Mouse (Mus musculus) gastrocnemius, postnatal 10 days (tissue): Measurements from ENCODE around the gene Elmo3. TPM values are rescaled to one million over a fixed set of nuclear protein-coding genes. Genes with fewer than 3 reads are reported as not detected.

Experiments
- DNase-seq: peaks from one replicate; pipeline ENCODE4 v3.0.0; 2021; ENCODE audit warnings: mixed read lengths
- total RNA-seq, 2 experiments: library from RNA; stranded (reverse); gene quantifications; 2 replicates each; pipeline ENCODE4 v1.2.3; 2021

Gene Elmo3
- total RNA-seq, 2 experiments from 2014 or later = 0.77 to 0.80 TPM

DNA sequence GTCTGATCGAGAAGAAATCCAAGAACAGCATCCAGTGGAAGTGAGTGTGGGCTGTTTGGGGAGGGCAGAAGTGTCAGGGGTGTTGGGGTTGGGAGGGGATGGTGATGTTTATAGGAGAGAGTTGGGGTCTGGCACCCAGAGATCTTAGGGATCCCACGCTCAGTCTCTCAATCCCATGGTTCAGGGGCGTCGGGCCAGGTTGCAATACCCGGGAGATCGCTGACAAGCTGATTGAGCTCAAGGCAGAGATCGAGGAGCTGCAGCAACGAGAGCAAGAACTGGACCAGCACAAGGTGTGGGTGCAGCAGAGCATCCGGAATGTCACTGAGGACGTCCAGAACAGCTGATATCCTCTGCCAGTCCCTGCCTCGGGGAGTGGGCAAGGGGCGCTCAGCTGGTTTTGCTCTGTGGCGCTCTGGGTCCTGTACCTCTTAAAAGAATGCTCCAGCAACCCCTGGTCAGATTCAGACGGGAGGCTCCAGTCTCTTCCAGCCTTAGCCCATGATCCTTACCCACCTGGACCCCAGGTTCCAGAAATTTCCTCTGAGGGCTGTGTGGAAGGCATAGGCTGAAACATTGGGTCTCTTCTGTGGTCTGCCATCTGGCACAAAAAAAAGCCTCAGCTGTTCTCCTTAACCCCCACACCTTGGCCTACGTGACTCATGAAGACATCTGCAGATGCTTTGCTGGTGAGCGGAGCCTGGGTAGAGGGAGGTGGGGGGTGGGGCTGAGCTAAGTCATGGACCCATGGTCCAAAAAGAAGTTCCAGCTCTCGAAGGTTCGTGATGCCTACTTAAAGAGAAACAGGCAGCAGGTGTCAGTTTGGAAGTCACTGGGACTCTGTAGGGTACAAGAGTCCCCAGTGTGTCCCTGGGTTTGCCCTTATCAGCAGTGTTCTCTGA is 6.8 kb upstream of the Elmo3 start:
- no peak for DNase-seq

DNA sequence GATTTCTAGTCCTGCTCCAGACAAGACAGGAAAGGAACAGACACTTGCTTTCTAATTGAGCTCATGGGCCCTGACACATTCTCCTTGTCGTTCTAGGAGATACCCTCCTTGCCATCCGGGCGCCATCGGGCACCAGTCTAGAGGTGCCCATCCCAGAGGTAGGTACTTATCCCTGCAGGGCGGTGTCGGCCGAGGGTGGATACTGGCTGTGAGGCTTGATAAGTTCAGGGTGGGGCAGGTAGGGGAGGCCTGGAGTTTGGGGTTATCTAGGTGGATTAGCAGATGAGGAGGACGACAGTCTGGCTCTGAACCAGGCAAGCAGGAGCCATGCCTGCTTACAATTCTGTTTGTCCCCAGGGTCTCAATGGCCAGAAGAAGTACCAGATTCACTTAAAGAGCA is 5.4 kb upstream of the Elmo3 start:
- no peak for DNase-seq

DNA sequence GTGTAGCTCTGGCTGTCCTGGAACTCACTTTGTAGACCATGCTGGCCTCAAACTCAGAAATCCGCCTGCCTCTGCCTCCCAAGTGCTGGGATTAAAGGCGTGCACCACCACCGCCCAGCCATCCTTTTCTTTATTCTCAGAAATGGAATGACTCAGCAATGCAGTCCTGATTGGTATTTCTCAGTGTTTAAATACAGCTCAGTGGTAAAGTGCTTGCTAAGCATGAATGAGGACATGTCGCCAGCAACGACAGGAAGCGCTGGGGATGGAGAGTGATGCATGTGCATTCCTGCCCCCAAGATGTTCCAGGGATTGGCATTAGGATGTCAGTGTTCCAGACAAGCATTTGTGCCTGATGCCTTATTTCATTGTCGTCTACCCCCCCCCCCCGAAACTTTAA is 2.0 kb upstream of the Elmo3 start:
- DNase-seq = no peak

DNA sequence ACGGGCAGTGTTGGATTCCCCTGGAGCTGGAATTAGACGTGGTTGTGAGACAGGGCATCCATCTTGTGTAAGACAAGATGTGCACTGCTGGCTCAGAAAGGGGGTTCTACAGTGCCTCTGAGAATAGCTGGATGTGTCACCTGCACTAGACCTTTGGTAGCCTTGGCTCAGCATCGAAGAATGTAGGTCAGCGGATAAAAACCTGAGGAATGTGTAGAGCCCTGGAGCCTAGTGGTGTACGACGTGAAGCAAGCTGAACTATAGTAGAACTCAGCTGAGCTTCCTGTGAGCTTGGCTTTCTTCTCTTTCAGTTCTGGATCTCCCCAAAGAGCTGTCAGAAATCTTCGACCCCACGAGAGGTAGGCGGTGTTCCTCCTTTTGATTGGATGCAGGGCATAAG is 1.5 kb upstream of the Elmo3 start:
- DNase-seq = no peak

DNA sequence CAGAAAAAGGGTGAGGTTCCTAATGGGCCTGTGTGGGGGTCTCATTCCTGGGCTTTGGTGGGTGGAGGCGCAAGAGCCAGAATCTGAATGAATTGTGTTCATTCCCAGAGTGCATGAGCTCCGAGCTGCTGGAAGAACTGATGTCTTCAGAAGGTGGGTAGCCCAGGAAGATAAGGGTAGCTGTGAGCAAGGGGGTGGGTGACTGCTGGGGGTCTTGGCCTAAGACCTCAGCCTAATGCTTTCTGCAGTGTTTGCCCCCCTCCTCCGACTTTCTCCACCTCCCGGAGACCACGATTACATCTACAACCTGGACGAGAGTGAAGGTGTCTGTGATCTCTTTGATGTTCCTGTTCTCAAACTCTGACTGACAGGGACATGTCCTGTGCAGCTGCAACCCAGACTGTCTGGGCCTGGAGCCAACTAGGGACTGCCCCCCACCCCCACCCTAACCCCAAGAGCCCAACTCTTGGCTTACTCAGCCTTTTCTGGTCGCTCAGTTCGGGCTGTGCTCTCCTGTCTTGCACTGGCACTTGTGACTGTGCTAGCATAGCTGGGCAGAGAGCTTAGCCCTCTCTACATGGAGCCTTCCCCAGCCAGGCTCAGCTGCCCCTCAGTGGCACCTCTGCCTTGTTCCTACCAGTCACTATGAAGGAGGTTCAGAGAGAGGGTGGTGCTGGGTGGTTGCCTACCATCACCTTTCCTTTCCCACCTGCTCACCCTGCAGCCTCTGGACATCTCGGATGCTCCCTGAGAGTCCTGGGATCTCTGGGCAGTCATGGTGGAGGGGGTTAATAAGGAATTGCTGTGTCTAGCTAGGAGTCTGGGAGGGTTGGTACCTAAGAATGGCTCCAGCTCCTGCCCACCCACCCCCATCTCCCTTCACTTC is 833 bp upstream of the Elmo3 start:
- DNase-seq = no peak

DNA sequence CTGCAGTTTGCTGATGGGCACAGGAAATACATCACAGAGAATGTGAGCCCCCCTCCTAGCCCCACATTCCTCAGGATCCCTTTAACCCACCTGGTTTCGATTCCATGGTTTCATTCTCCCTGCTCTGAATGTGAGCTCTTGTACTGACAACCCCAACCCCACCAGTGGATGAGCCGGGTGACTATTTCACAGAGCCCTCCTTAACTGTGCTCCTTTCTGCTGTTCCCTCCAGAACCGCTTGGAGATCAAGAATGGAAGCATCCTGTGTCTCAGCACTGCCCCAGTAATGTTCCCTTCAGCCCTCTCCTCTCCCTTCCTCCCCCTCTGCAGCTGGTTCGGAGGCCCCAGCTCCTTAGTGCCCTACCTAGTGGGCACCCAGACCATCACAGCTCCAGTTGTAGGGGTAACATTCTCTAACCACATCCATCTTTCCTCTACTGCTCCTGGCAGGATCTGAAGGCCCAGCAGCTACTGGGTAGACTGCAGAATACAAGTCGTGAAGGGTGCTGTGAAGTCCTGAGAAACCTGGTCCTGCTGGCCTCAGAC is 818 bp downstream of the Elmo3 start:
- no peak for DNase-seq

DNA sequence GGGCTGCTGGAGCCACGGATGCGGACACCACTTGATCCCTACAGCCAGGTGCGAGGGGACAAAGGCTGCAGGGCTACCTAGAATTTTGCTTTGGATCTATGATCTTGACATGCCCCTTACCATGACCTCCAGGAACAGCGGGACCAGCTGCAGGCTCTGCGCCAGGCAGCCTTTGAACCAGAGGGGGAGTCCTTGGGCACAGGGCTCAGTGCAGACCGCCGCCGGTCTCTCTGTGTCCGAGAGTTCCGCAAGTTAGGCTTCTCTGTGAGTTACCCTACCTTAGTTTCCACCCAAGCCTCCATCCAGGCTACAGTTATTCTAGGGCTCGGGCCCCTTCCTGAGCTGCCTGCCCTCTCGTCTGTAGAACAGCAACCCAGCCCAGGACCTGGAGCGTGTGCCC is 2.3 kb downstream of the Elmo3 start:
- DNase-seq = no peak

DNA sequence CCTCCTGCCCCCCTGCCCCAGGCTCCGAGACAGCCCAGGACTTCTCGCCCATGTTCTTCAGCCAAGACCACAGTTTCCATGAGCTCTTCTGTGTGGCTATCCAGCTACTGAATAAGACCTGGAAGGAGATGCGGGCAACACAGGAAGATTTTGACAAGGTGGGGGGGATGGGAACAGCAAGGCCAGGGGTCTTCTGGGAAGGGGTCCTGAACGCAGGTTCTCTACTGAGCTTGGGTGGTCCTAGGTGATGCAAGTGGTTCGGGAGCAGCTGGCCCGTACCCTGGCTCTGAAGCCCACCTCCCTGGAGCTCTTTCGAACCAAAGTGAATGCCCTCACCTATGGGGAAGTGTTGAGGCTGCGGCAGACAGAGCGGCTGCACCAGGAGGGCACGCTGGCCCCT is 3.0 kb downstream of the Elmo3 start:
- no peak for DNase-seq

DNA sequence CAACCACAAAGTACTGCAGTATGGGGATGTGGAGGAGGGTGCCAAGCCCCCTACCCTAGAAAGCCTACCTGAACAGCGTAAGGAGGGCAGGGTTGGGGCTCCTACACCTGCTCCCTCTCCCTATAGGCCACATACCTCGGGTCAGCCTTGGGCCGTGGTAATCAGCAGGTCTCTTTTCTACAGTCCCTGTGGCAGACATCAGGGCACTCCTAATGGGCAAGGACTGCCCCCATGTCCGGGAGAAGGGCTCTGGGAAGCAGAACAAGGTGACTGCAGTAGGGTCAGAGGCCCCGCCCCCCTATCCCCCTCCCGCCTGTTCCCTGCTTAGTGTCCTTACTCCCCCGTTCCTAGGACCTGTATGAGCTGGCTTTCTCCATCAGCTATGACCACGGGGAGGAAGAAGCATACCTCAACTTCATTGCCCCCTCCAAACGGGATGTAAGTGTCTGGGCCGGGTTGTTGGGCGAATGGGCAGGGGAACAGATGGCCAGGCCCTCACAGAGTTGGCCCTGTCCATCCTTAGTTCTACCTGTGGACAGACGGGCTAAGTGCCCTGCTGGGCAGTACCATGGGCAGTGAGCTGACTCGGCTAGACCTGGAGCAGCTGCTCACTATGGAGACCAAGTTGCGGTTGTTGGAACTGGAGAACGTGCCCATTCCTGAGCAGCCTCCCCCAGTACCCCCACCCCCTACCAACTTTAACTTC is 3.9 kb downstream of the Elmo3 start:
- no peak for DNase-seq

DNA sequence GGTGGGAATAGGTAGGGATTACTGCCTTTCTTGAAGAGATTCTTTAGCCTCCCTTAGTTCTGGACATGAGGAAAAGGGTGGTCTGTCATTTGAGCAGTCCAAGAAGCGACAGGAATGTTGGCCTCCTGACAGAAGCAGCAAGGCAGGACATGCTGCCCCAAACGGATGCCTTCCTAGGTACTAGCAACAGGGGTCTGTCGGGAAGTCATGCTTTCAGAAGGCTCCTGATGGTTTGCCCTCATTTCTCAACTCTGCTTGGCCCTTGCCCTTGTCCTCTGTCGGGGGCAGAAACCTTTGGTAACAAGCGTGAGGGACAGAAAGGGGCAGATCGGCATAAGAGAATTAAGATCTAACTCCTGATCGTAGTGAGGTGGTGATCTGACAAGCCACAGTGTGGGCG is 4.7 kb downstream of the Elmo3 start:
- no peak for DNase-seq

DNA sequence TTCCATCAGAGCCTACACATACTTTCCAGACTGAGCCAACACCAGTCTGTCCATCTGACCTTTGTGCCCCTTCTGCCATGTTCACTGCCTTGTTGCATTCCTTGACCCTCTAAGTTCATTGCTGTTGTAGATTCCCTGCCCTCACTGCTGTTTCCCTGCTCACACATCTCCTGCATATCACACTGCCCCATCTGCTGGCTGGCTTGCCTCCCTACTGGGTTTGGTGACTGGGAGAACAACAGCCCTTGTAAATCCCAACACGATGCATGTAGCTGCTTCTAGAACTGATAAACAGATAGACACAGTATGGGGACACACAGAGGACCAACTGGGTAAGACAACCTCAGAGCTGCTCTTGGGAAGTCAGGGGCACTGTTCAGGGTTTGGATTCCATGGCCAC is 6.3 kb downstream of the Elmo3 start:
- no peak for DNase-seq

DNA sequence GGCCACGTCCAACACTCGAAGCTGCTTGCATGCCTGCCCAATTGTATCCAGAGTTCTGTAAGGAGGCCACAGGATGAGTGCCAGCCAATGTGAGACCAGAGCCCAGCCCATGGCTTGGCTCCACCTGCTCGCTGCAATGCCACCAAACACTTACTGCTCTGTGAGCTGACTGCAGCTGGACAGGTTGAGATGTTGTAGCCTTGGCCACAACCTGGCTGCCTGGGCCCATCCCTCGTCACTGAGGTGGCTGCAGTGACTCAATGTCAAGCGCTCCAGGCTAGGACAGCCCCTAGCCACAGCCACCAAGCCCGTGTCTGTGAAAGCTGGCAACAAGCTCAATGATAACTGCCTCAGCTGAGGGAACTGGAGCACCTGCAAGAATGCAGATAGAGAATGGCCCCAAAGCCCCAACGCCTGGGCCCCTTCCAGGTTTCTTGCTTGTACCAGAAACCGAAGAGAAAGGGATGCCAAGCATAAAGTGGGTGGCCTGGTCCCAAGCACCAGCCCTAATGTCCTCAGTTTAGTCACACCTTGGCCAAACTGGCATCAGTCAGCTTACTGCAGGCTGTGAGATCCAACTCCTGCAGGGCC is 7.6 kb downstream of the Elmo3 start:
- DNase-seq = no peak

DNA sequence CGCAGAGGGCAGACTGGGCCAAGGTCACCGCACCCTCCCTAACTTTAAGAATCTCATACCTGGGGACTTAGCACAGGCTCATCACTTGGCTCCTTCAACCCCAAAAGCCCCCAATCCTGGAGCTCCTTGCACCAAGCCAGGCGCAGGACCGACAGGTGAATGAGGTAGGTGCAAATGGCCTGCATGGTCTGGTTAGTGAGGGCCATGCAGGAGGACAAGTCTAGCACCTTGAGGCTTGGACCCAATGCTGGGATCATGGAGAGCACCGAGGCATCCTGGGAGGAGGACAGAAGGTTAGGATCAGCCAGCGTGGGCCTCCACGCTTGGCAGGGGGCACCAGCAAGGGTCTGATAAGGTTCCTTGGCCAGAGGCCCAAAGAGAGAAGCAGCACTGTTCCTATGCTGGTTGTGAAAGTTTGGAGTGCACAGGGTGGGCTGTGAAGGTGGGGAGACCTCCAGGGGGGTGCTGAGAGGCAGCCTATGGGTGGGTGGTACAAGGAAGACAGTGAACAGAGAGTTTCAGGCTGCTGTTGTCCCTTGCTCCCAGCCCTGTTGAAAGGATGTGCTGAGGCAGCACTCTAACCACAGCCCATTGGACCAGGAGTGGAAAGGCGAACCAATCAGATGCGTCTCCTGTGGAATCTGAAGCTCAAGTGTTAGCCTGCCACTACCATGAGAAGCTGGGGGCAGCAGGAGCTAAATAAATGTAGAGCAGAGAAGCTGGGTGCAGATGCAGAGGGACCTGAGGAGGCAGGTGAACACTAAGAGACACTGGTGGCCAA is 8.4 kb downstream of the Elmo3 start:
- DNase-seq = no peak

DNA sequence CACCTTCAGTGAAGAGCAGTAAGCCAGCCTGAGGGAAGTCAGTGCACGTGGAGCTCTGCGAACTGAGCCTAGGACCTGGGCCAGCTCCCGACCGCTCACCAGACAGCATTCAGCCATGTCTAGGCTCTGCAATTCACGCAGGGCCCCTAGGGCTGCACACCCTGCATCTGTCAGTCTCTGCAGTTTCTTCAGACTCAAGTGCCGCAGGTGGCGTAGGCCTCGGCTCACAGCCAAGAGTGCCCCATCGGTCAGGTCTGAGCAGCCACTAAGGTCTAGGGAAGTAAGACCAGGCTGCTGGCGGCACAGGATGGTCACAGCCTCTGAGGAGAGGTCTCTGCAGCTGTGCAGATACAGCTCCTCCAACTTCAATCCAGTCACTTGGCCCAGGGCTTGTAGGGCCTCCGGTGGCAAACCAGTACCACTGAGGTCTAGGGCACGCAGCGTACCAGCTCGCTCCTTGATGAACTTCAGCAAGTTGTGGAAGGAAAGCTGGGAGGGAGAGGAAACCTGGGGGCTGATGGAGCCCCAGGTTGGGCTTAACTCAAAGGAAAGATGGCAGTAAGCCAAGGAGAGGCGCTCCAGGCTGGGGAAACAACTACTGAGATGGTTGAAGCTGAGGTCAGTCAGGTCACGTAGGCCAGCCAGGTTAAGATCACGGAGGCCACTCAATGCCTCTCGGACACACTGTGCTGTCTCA is 9.8 kb downstream of the Elmo3 start:
- DNase-seq = no peak

DNA sequence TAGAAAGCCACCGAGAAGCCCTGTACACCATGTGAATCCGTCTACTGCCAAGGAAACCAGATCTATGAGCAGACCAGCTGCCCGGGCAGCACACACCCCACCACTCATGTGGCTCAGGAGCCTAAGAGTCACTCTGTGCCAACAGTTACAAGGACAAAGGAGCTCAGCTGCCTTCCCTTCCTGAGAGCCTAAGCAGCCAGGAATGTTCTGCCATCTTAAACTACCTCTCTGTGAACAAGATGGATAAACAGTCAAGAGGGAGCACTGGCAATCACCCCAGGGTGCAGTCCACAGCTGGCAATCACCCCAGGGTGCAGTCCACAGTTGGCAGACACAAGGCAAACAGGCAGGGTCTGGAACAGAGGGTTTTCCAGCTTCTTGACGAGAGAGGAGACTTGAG is 12.5 kb downstream of the Elmo3 start:
- no peak for DNase-seq

DNA sequence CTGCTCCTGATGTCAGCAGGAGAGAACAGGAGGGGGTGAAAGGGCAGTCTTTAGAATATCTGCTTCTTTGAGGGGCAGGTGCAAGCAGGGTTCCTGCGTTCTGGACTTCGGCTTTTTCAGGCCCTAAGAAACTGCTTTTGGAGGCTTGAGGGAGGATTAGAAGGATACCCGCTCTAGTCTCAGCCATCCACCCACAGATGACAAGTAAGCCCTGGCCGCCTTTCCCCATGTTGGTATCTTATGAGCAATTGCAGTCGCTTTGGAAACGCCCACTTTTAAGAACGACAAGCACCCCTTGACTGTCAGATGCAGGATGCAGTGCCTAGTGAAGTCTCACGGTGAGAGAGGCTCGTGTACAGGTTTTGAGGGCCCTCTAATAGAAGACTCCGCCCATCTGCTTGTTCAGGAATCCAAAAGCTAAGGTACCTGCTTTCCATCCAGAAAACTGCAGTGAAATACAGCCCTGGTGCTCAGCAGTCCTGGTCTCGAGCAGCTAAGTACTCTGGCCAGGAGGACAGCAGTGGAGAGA is 13.3 kb downstream of the Elmo3 start:
- no peak for DNase-seq

DNA sequence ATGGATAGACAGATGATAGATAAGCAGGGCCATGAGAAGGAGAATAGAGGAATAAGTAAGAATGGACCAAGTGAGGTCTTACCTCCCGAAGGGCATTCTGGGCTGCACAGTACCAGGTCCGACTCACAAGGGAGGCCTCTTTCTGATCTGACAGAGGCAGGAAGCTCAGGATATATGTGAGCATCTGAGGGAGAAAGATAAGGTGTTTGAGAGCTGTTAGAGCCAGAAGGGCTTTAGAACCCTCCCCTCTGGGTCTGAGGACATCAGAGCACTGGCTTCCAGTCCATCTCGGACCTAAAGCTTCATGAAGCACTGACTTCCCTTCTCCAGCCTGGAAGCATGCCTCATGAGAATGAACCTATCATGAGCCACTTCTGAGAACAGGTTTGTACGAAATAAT is 17.8 kb downstream of the Elmo3 start:
- no peak for DNase-seq

DNA sequence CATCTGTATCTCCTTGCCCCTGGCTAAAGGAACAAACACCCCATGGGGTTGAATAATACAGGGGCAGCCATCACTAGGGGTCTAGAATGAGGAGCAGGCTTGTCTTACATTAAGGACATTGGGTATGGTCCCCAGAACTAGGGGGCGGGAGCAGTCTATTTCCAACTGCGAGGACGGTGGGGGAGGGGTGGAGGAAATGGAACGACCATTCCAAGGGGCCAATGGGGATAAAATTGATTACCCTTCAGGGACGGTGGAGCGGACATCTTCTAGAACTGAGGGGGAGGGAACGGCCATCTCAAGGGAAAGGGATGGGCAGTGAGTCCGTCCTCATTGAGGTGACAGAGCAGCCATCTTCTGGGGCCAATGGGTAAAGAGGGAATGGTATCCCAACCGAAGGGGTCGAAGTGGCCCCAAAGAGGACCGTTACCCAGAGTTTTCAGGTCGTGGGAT is 20.3 kb downstream of the Elmo3 start:
- DNase-seq = no peak

DNA sequence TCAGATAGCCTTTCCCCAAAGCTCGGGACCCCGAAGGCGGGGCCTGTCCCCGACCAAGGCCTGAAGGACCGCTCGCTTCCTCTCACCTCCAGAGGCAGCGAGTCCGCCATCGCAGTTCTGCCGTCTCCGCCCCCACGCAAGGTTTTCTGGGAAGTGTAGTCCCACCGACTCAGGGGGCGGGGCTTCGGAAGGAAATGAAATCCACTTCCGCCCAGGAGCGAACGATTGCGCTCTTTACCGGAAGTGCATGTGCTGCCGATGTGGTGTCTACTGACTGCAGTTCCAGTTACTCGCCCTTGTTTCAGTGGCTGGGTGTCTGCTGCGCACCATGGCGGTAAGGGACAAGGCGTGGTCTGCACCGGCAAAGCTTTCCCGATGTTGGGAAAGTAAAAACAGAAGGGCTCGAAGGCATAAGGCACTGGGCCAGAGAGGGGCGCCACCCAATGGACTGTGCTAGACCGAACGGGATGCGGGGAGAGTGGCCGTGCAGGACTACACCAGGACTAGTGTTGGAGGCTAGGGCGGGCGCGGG is 20.8 kb downstream of the Elmo3 start, which contains the start of the genes Lrrc29 and Tmem208:
Gene Lrrc29 (minus strand): TSS at position 138 of the 532 bp plus-strand sequence.
Gene Tmem208 (plus strand): TSS at position 214 of the 532 bp plus-strand sequence.
- peak; percentile 97 for DNase-seq

DNA sequence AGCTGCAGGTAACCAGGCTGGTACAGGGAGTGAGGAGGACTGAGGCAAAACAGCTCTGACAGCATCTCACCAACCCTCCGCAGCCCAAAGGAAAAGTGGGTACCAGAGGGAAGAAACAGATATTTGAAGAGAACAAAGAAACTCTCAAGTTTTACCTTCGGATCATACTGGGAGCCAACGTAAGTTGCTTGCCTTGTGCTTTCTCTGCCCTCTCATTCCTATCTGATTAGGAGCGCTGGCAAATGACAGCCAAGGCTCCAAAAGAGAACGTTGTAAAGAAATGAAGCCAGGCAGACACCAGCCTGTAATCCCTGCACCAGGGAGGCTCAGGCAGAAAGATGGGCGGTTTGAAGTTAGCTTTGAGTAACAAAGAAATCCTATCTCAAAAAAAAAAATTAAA is 21.6 kb downstream of the Elmo3 start:
- no peak for DNase-seq
